Mouse (Mus musculus) hindbrain, embryonic 16.5 days (tissue): ENCODE measurements at regions not wholly inside any gene's neighbourhood (a gene's known extent, or its start where the extent isn't known, plus 50 kb on each side); places are given as distances from the start of the nearest gene placed in this dataset.
A peak's percentile ranks its signal among the peaks of the same experiment; 100 is the strongest.

Source experiments
- ATAC-seq: fragments of 200-750 bp; cut with Nextera tagmentation; 2 replicates; pipeline ENCODE4 v1.8.0; 2017; ENCODE audit warnings: moderate TSS enrichment, moderate library complexity
- H3K27ac ChIP-seq: fragments of 300-500 bp; sonication (generic); 2 replicates; pipeline ENCODE4 v1.5.1; 2014; ENCODE audit warnings: low read depth, mild to moderate bottlenecking, control low read depth, low read length, moderate library complexity
- H3K27me3 ChIP-seq: fragments of 300-500 bp; sonication (generic); replicated peaks from 2 replicates; pipeline ENCODE4 v1.6.1; 2014; ENCODE audit warnings: low read length; ENCODE audit not compliant: control insufficient read depth, insufficient read depth
- H3K36me3 ChIP-seq: fragments of 300-500 bp; sonication (generic); 2 replicates; pipeline ENCODE4 v1.6.1; 2014; ENCODE audit warnings: mild to moderate bottlenecking, low read length, moderate library complexity, mixed read lengths; ENCODE audit not compliant: control insufficient read depth, insufficient read depth
- H3K4me1 ChIP-seq: fragments of 300-500 bp; sonication (generic); 2 replicates; pipeline ENCODE4 v1.6.1; 2014; ENCODE audit warnings: low read depth, low read length; ENCODE audit not compliant: control insufficient read depth, insufficient read depth
- H3K4me2 ChIP-seq: fragments of 300-500 bp; sonication (generic); 2 replicates; pipeline ENCODE4 v1.6.1; 2014; ENCODE audit warnings: mild to moderate bottlenecking, low read length, control low read depth, moderate library complexity
- H3K4me3 ChIP-seq: fragments of 300-500 bp; sonication (generic); 2 replicates; pipeline ENCODE4 v1.5.1; 2014; ENCODE audit warnings: mild to moderate bottlenecking, low read length, control low read depth, moderate library complexity
- H3K9ac ChIP-seq: fragments of 300-500 bp; sonication (generic); 2 replicates; pipeline ENCODE4 v1.6.1; 2014; ENCODE audit warnings: low read depth, mild to moderate bottlenecking, control low read depth, low read length, moderate library complexity
- H3K9me3 ChIP-seq: fragments of 300-500 bp; sonication (generic); 2 replicates; pipeline ENCODE4 v1.6.1; 2014; ENCODE audit warnings: mild to moderate bottlenecking, low read length, moderate library complexity; ENCODE audit not compliant: control insufficient read depth
- WGBS: fragments of 180-500 bp; shearing (Covaris S2); extraction: QIAGEN DNeasy Blood & Tissue Kit; methylation state at CpG from one replicate; pipeline ENCODE4 v1.1.7; 2014; 5-methylcytosine and 5-hydroxymethylcytosine counted together

GRCm38 (mm10) chr5:91892338-91892737 is 70.5 kb downstream of the Rchy1 start:
- H3K27me3 ChIP-seq = no peaks in the 10 kb centered on the region
- H3K4me1 ChIP-seq = no peaks in the 10 kb centered on the region
- no peaks in the 10 kb centered on the region for H3K36me3 ChIP-seq
- H3K4me2 ChIP-seq = no peak overlapping the region
- no peak overlapping the region for H3K27ac ChIP-seq
- H3K9ac ChIP-seq = no peak overlapping the region
- ATAC-seq = no peak
- WGBS = 87% methylated on average over 2 of the region's 2 CpGs
- H3K9me3 ChIP-seq = no peaks in the 10 kb centered on the region
- no peak overlapping the region for H3K4me3 ChIP-seq

- Histone ChIP-seq H3K4me1 (no peaks in the 10 kb centered on the region), H3K4me3 (no peak overlapping the region), H3K9ac (no peak overlapping the region), H3K36me3 (no peaks in the 10 kb centered on the region), H3K27ac (no peak overlapping the region), H3K9me3 (no peaks in the 10 kb centered on the region), H3K4me2 (no peak overlapping the region), H3K27me3 (no peaks in the 10 kb centered on the region)
- WGBS = 55% methylated on average over 1 of the region's 1 CpGs
- no peak for ATAC-seq
These were observed 81.1 kb downstream of the Rchy1 start for GRCm38 (mm10) chr5:91881771-91882170.

- H3K9me3 ChIP-seq = no peaks in the 10 kb centered on the region
- 88% methylated on average over 3 of the region's 3 CpGs for WGBS
These were observed 82.6 kb downstream of the Rchy1 start for GRCm38 (mm10) chr5:91880231-91880630.

GRCm38 (mm10) chr5:91878627-91879026 is 84.2 kb downstream of the Rchy1 start:
- H3K27ac ChIP-seq = no peak overlapping the region
- no peak overlapping the region for H3K4me2 ChIP-seq
- H3K9me3 ChIP-seq = no peaks in the 10 kb centered on the region
- no peak overlapping the region for H3K4me3 ChIP-seq
- 91% methylated on average over 11 of the region's 11 CpGs for WGBS
- H3K9ac ChIP-seq = no peak overlapping the region
- no peaks in the 10 kb centered on the region for H3K27me3 ChIP-seq
- H3K4me1 ChIP-seq = peaks cover 5% of the 10 kb centered on the region
- no peak for ATAC-seq
- H3K36me3 ChIP-seq = no peaks in the 10 kb centered on the region

More at GRCm38 (mm10) chr5:91880231-91880630, 82.6 kb downstream of the Rchy1 start:
- Histone ChIP-seq H3K27ac (no peak overlapping the region), H3K27me3 (no peaks in the 10 kb centered on the region), H3K4me1 (peaks cover 5% of the 10 kb centered on the region), H3K9ac (no peak overlapping the region), H3K36me3 (no peaks in the 10 kb centered on the region), H3K4me3 (no peak overlapping the region), H3K4me2 (no peak overlapping the region)
- no peak for ATAC-seq

GRCm38 (mm10) chr5:91876682-91877031 is 86.2 kb downstream of the Rchy1 start:
- Histone ChIP-seq H3K27me3 (no peaks in the 10 kb centered on the region), H3K9me3 (no peaks in the 10 kb centered on the region), H3K36me3 (no peaks in the 10 kb centered on the region), H3K27ac (no peak overlapping the region), H3K4me2 (no peak overlapping the region), H3K4me1 (peaks cover 5% of the 10 kb centered on the region), H3K4me3 (no peak overlapping the region), H3K9ac (no peak overlapping the region)
- WGBS = 81% methylated on average over 2 of the region's 2 CpGs
- no peak for ATAC-seq

GRCm38 (mm10) chr5:91875875-91876681 is 86.8 kb downstream of the Rchy1 start:
- Histone ChIP-seq H3K36me3 (no peaks in the 10 kb centered on the region), H3K9me3 (no peaks in the 10 kb centered on the region), H3K4me2 (no peak overlapping the region), H3K4me1 (peaks cover 5% of the 10 kb centered on the region), H3K9ac (no peak overlapping the region), H3K27me3 (no peaks in the 10 kb centered on the region), H3K27ac (no peak overlapping the region), H3K4me3 (no peak overlapping the region)
- peak; percentile 81 for ATAC-seq
- WGBS = 50% methylated on average over 10 of the region's 10 CpGs

- no peak overlapping the region for H3K4me3 ChIP-seq
- no peak overlapping the region for H3K27ac ChIP-seq
- H3K27me3 ChIP-seq = no peaks in the 10 kb centered on the region
- no peaks in the 10 kb centered on the region for H3K36me3 ChIP-seq
- WGBS = 83% methylated on average over 1 of the region's 1 CpGs
- ATAC-seq = no peak
- H3K9ac ChIP-seq = no peak overlapping the region
- H3K4me1 ChIP-seq = peaks cover 5% of the 10 kb centered on the region
- no peaks in the 10 kb centered on the region for H3K9me3 ChIP-seq
- H3K4me2 ChIP-seq = no peak overlapping the region
These were observed 90.1 kb downstream of the Rchy1 start for GRCm38 (mm10) chr5:91872816-91873215.

GRCm38 (mm10) chr5:91869791-91870190 is 93.1 kb downstream of the Rchy1 start:
- H3K27ac ChIP-seq = no peak overlapping the region

GRCm38 (mm10) chr5:91866184-91866583 is 96.7 kb downstream of the Rchy1 start:
- 94% methylated on average over 3 of the region's 3 CpGs for WGBS
- no peak for ATAC-seq
- Histone ChIP-seq H3K36me3 (no peaks in the 10 kb centered on the region), H3K27me3 (no peaks in the 10 kb centered on the region), H3K9ac (no peak overlapping the region), H3K4me1 (no peaks in the 10 kb centered on the region), H3K27ac (no peak overlapping the region), H3K4me2 (no peak overlapping the region), H3K4me3 (no peak overlapping the region), H3K9me3 (no peaks in the 10 kb centered on the region)

More at GRCm38 (mm10) chr5:91869791-91870190, 93.1 kb downstream of the Rchy1 start:
- peak; percentile 75; the same call in 1 of the 2 replicates for ATAC-seq
- H3K4me2 ChIP-seq = no peak overlapping the region
- WGBS = 79% methylated on average over 6 of the region's 6 CpGs
- H3K4me3 ChIP-seq = no peak overlapping the region
- no peaks in the 10 kb centered on the region for H3K9me3 ChIP-seq
- no peaks in the 10 kb centered on the region for H3K27me3 ChIP-seq
- no peak overlapping the region for H3K9ac ChIP-seq
- H3K4me1 ChIP-seq = no peaks in the 10 kb centered on the region
- H3K36me3 ChIP-seq = no peaks in the 10 kb centered on the region
